Mouse (Mus musculus): ENCODE data around the gene Ptpa. TPM values are rescaled to one million over a fixed set of nuclear protein-coding genes. Genes with fewer than 3 reads are reported as not detected.

The Ptpa gene
- polyA plus RNA-seq, 1 experiment = 213 TPM

DNA sequence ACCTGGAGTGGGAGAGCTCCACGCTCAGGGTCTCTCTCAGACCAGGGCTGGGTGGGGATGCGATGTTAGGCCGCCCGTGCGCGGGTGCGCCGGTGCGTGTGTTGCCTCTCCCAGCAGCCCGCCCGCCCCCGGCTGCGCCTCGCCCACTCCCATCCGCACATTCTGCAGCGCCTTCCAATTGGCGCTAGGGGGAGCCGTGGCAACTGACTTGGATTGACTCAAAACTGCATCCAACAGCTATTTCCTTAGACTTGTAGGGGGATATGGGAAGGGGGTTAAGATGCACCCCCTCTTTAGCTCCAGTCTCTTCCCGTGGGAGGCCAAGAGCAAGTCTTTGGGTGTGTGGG is 53.9 kb downstream of the Ptpa start:
- peaks cover 15% of the 10 kb centered on the region for H3K79me3 ChIP-seq (ENCODE audit: low read depth)
- no peaks in the 10 kb centered on the region for H3K27me3 ChIP-seq (ENCODE audit: control insufficient read depth, insufficient read depth, insufficient read length)
- peaks cover 34% of the 10 kb centered on the region for H3K79me2 ChIP-seq (ENCODE audit: control insufficient read depth, insufficient read depth)
- peak overlapping the region; percentile 76 for H3ac ChIP-seq (ENCODE audit: control insufficient read depth, insufficient read length, low read depth)
- TF ChIP-seq MYOG (IDR thresholded peaks at IDR 0.05; ENCODE audit: control insufficient read depth, extremely low read depth, insufficient read length) (no peak), CTCF (IDR thresholded peaks at IDR 0.05; ENCODE audit: control insufficient read depth, insufficient read depth, insufficient read length) (peak; percentile 79)
- H3K4me3 ChIP-seq (ENCODE audit: insufficient read depth, poor library complexity, severe bottlenecking) = peak overlapping the region; percentile 48
- H3K36me3 ChIP-seq (ENCODE audit: control insufficient read depth, insufficient read depth) = no peaks in the 10 kb centered on the region

DNA sequence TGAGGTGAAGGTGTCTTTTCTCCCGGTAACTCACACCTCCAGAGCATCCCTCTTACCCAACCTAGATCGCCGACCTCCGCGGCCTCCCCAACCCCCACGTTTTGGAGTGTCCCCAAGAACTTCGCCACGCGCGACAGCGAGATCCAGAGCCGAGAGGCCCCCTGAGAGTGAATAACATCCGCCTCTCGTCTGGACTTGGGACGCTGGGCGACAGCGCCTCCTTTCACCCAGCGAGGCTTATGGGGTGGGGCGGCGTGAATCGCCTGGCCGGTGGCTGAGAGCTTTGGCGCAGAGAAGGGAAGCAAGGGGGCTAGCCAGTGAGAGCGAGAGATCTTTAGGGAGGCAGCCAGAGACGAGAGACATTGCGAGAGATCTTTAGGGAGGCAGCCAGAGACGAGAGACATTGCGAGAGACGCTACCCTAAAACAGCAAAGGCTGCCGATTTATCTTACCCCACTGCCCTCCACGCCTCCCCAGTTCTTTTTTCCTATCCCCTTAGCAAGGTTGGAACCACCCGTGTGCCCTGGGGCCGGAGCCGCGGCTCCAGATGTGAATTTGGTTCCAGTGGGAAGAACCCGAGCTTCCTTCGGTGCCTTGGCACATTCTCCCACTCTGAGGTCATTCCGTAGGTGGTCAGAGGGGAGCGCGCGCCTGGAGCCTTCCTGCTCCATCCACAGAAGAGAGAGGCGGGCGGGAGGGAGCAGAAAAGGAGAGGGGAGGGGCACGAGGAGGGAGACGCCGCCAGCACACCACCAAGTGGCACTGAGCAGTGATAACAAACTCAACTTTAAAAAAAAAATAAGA is 54.5 kb downstream of the Ptpa start:
- Histone ChIP-seq H3K27me3 (ENCODE audit: control insufficient read depth, insufficient read depth, insufficient read length) (no peaks in the 10 kb centered on the region), H3K79me2 (ENCODE audit: control insufficient read depth, insufficient read depth) (peaks cover 34% of the 10 kb centered on the region), H3ac (ENCODE audit: control insufficient read depth, insufficient read length, low read depth) (peak overlapping the region; percentile 76), H3K36me3 (ENCODE audit: control insufficient read depth, insufficient read depth) (no peaks in the 10 kb centered on the region), H3K79me3 (ENCODE audit: low read depth) (peaks cover 14% of the 10 kb centered on the region), H3K4me3 (ENCODE audit: insufficient read depth, poor library complexity, severe bottlenecking) (peak overlapping the region; percentile 48)
- TF ChIP-seq MYOG (IDR thresholded peaks at IDR 0.05; ENCODE audit: control insufficient read depth, extremely low read depth, insufficient read length) = no peak
- no peak for TF ChIP-seq CEBPB (IDR thresholded peaks at IDR 0.05; ENCODE audit: low read depth)
- no peak for TF ChIP-seq MAX (IDR thresholded peaks at IDR 0.05)
- TF ChIP-seq CTCF (IDR thresholded peaks at IDR 0.05; ENCODE audit: control insufficient read depth, insufficient read depth, insufficient read length) = no peak
- no peak for TF ChIP-seq USF1 (IDR thresholded peaks at IDR 0.05; ENCODE audit: low read depth)
- no peak for TF ChIP-seq MYOD1 (IDR thresholded peaks at IDR 0.05; ENCODE audit: control insufficient read depth, insufficient read length, low read depth)
- no peak for TF ChIP-seq FOSL1 (IDR thresholded peaks at IDR 0.05; ENCODE audit: insufficient read depth, low read length, poor library complexity, severe bottlenecking)

DNA sequence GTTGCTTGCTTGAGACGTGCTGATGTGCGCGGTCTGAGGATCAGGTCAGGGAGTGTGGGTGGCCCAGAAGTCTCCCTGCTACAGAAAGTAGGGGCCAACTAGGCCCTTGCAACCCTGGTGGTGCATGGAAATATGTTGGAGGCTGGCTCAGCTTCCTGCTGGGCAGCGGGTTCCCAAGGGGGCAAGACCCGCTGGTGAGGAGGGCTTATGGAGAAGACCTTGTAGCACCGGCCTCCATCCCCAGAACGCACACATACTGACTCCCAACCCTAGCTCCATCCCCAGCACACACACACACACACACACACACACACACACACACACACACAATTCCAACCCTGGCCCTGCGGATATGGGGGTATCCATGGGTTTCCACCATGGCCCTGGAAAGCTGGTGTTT is 55.2 kb downstream of the Ptpa start:
- H3ac ChIP-seq (ENCODE audit: control insufficient read depth, insufficient read length, low read depth) = peak overlapping the region; percentile 58
- TF ChIP-seq MYOD1 (IDR thresholded peaks at IDR 0.05; ENCODE audit: control insufficient read depth, insufficient read length, low read depth) (no peak), MYOG (IDR thresholded peaks at IDR 0.05; ENCODE audit: control insufficient read depth, extremely low read depth, insufficient read length) (no peak), MAX (IDR thresholded peaks at IDR 0.05) (no peak), CTCF (IDR thresholded peaks at IDR 0.05; ENCODE audit: control insufficient read depth, insufficient read depth, insufficient read length) (no peak), USF1 (IDR thresholded peaks at IDR 0.05; ENCODE audit: low read depth) (no peak), CEBPB (IDR thresholded peaks at IDR 0.05; ENCODE audit: low read depth) (no peak), FOSL1 (IDR thresholded peaks at IDR 0.05; ENCODE audit: insufficient read depth, low read length, poor library complexity, severe bottlenecking) (no peak)

DNA sequence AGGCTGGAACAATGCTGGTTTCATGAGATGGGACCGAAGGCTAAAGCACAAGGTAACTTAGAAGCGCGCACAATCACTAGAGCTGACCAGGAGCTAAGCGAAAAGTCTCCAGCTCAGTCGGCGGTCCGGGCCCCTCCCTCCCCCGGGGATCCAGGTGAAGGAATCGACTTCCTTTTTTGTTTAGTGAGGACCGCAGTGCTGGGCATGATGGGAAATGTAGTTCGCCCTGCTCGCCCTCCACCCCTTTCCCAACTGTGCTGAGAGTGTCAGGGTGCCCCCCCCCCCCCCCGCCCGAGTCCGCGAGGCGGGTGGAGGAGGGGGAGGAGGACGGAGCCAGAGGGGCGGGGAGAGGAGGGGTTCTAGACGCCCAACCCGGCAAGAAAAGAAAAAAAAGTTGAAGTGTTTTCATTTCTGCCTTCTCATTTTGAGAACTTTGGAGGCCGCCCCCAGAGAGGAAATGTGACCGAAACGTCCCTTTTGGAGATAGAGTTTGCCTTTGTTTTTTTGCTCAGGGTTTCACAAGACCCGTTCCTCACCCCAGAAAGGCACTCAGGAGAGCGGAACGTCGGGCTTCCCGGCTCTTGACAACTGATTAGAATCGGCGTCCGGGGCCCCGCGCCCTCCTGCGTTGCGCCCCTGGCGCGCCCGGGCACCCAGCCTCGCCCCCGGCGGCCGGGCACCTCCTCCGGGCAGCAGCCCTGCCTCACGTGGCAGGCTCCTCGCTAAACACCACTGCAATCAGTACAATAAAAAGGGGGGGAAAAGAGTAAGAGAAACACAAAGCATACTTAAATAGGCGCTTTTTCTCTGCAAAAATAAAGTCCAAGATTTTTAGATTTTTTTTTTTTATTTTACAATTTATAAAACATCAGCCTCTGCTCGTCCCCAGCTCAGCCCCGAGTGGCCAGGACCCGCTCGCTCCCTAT is 56.2 kb downstream of the Ptpa start:
- H3ac ChIP-seq (ENCODE audit: control insufficient read depth, insufficient read length, low read depth) = peak overlapping the region; percentile 80
- peaks cover 34% of the 10 kb centered on the region for H3K79me2 ChIP-seq (ENCODE audit: control insufficient read depth, insufficient read depth)
- no peak for TF ChIP-seq CEBPB (IDR thresholded peaks at IDR 0.05; ENCODE audit: low read depth)
- TF ChIP-seq MAX (IDR thresholded peaks at IDR 0.05) = peak; percentile 19
- no peak for TF ChIP-seq USF1 (IDR thresholded peaks at IDR 0.05; ENCODE audit: low read depth)
- TF ChIP-seq CTCF (IDR thresholded peaks at IDR 0.05; ENCODE audit: control insufficient read depth, insufficient read depth, insufficient read length) = no peak
- TF ChIP-seq FOSL1 (IDR thresholded peaks at IDR 0.05; ENCODE audit: insufficient read depth, low read length, poor library complexity, severe bottlenecking) = no peak
- no peak for TF ChIP-seq MYOD1 (IDR thresholded peaks at IDR 0.05; ENCODE audit: control insufficient read depth, insufficient read length, low read depth)
- no peak for TF ChIP-seq MYOG (IDR thresholded peaks at IDR 0.05; ENCODE audit: control insufficient read depth, extremely low read depth, insufficient read length)
- no peaks in the 10 kb centered on the region for H3K27me3 ChIP-seq (ENCODE audit: control insufficient read depth, insufficient read depth, insufficient read length)
- H3K36me3 ChIP-seq (ENCODE audit: control insufficient read depth, insufficient read depth) = no peaks in the 10 kb centered on the region
- peak overlapping the region; percentile 87 for H3K4me3 ChIP-seq (ENCODE audit: insufficient read depth, poor library complexity, severe bottlenecking)
- peaks cover 14% of the 10 kb centered on the region for H3K79me3 ChIP-seq (ENCODE audit: low read depth)

More for the DNA sequence above, 55.2 kb downstream of the Ptpa start:
- peaks cover 14% of the 10 kb centered on the region for H3K79me3 ChIP-seq (ENCODE audit: low read depth)
- H3K36me3 ChIP-seq (ENCODE audit: control insufficient read depth, insufficient read depth) = no peaks in the 10 kb centered on the region
- H3K79me2 ChIP-seq (ENCODE audit: control insufficient read depth, insufficient read depth) = peaks cover 34% of the 10 kb centered on the region
- peak overlapping the region; percentile 15 for H3K4me3 ChIP-seq (ENCODE audit: insufficient read depth, poor library complexity, severe bottlenecking)
- H3K27me3 ChIP-seq (ENCODE audit: control insufficient read depth, insufficient read depth, insufficient read length) = no peaks in the 10 kb centered on the region

DNA sequence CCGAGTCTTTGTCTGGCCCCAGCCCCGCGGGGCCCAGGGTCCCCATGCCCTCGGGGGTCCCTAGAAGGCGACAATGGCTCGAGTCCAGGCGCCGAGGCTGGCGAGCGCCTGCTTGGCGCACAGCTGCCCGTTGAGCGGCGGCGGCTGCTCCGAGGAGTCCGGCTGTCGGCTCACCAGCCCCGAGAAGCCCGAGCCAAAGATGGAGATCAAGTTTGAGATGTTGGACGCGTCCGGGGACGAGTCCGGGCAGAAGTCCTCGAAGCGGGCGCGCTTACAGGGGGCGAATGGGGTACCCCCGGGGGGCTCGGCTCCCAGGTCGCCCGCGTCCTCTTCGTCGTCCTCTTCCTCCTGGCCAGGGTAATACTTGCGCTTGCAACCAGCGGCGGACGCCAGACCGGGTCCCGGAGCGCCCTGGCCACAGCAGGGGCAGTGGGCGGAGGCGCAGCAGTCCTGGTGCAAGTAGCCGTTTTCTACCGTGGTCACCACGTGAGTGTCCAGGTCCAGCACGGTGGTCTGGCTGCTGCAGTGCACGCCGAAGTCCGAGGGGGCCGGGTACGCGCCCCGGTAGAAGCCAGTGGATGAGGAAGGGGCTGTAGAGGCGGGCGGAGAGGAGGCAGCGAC is 57.0 kb downstream of the Ptpa start:
- Histone ChIP-seq H3K79me2 (ENCODE audit: control insufficient read depth, insufficient read depth) (peaks cover 34% of the 10 kb centered on the region), H3ac (ENCODE audit: control insufficient read depth, insufficient read length, low read depth) (peak overlapping the region; percentile 69), H3K4me3 (ENCODE audit: insufficient read depth, poor library complexity, severe bottlenecking) (peak overlapping the region; percentile 87), H3K36me3 (ENCODE audit: control insufficient read depth, insufficient read depth) (no peaks in the 10 kb centered on the region), H3K79me3 (ENCODE audit: low read depth) (peaks cover 14% of the 10 kb centered on the region), H3K27me3 (ENCODE audit: control insufficient read depth, insufficient read depth, insufficient read length) (no peaks in the 10 kb centered on the region)
- no peak for TF ChIP-seq CTCF (IDR thresholded peaks at IDR 0.05; ENCODE audit: control insufficient read depth, insufficient read depth, insufficient read length)
- TF ChIP-seq MYOG (IDR thresholded peaks at IDR 0.05; ENCODE audit: control insufficient read depth, extremely low read depth, insufficient read length) = no peak
- no peak for TF ChIP-seq MAX (IDR thresholded peaks at IDR 0.05)
- no peak for TF ChIP-seq USF1 (IDR thresholded peaks at IDR 0.05; ENCODE audit: low read depth)
- TF ChIP-seq CEBPB (IDR thresholded peaks at IDR 0.05; ENCODE audit: low read depth) = no peak
- TF ChIP-seq MYOD1 (IDR thresholded peaks at IDR 0.05; ENCODE audit: control insufficient read depth, insufficient read length, low read depth) = no peak
- TF ChIP-seq FOSL1 (IDR thresholded peaks at IDR 0.05; ENCODE audit: insufficient read depth, low read length, poor library complexity, severe bottlenecking) = no peak

All from C2C12 (cell line).